Mouse (Mus musculus): ENCODE measurements around the gene Abhd5. TPM values are rescaled to one million over a fixed set of nuclear protein-coding genes. Genes with fewer than 3 reads are reported as not detected.

Abhd5 gene
- polyA plus RNA-seq, 1 experiment: 61.6 TPM

- no peak overlapping the region for H3K4me3 ChIP-seq (ENCODE audit: insufficient read depth, low read length)
- no peak overlapping the region for H3K27ac ChIP-seq (ENCODE audit: insufficient read depth, low read length)
- no peak for TF ChIP-seq CTCF (IDR thresholded peaks at IDR 0.05; ENCODE audit: borderline replicate concordance, insufficient read depth, low read length)
- no peak for TF ChIP-seq POLR2A (IDR thresholded peaks at IDR 0.05; ENCODE audit: low read depth, low read length)
- H3K4me1 ChIP-seq (ENCODE audit: control insufficient read depth, insufficient read depth, low read length): no peaks in the 10 kb centered on the region
These were observed 6.1 kb upstream of the Abhd5 start for GRCm38 (mm10) chr9:122345291-122345690.

DNA sequence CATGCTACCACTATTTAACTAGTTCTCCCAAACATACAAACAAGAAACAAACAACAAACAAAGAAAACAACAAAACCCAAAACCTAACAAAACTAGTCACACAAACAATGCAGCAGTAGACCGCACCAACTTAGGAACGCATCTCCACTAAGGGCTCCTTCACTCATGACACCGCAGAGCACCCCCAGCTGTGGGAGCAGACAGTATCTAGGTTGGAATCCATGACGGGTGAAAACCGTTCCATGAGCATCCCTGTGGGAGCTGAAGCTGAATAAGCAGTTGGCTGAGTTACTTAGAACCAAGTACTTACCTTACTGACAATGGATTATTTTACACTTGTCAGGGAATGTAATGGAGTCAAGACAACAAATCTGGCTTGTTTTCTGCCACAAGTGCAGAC lies 5.3 kb upstream of the Abhd5 start:
- Histone ChIP-seq H3K4me3 (ENCODE audit: insufficient read depth, low read length) (no peak overlapping the region), H3K27ac (ENCODE audit: insufficient read depth, low read length) (no peak overlapping the region), H3K4me1 (ENCODE audit: control insufficient read depth, insufficient read depth, low read length) (no peaks in the 10 kb centered on the region)
- TF ChIP-seq POLR2A (IDR thresholded peaks at IDR 0.05; ENCODE audit: low read depth, low read length): no peak
- no peak for TF ChIP-seq CTCF (IDR thresholded peaks at IDR 0.05; ENCODE audit: borderline replicate concordance, insufficient read depth, low read length)

DNA sequence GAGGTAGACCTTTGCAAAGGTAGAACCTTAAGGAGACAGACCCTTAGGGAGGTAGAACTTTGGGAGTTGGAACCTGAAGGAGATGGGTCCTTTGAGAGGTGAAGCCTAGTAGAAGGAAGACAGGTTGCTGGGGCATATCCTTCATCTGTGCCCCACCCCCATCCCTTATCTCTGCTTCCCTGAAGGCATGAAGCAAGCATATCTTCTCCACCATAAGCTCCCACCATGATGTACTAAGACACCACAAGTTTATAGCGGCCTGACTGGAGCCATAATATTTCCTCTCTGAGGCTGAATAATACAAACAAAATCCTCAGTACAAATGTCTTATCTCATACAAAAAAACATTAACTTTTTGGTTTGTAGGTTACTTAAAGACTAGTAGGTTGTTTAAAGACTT lies 3.5 kb upstream of the Abhd5 start:
- no peak overlapping the region for H3K27ac ChIP-seq (ENCODE audit: insufficient read depth, low read length)
- no peaks in the 10 kb centered on the region for H3K4me1 ChIP-seq (ENCODE audit: control insufficient read depth, insufficient read depth, low read length)
- TF ChIP-seq POLR2A (IDR thresholded peaks at IDR 0.05; ENCODE audit: low read depth, low read length) (no peak), CTCF (IDR thresholded peaks at IDR 0.05; ENCODE audit: borderline replicate concordance, insufficient read depth, low read length) (no peak)
- no peak overlapping the region for H3K4me3 ChIP-seq (ENCODE audit: insufficient read depth, low read length)

GRCm38 (mm10) chr9:122349286-122349685 lies 2.1 kb upstream of the Abhd5 start:
- no peak overlapping the region for H3K4me3 ChIP-seq (ENCODE audit: insufficient read depth, low read length)
- no peak overlapping the region for H3K27ac ChIP-seq (ENCODE audit: insufficient read depth, low read length)
- TF ChIP-seq CTCF (IDR thresholded peaks at IDR 0.05; ENCODE audit: borderline replicate concordance, insufficient read depth, low read length): no peak
- TF ChIP-seq POLR2A (IDR thresholded peaks at IDR 0.05; ENCODE audit: low read depth, low read length): no peak
- no peaks in the 10 kb centered on the region; the same call in 1 of the 2 replicates for H3K4me1 ChIP-seq (ENCODE audit: control insufficient read depth, insufficient read depth, low read length)

DNA sequence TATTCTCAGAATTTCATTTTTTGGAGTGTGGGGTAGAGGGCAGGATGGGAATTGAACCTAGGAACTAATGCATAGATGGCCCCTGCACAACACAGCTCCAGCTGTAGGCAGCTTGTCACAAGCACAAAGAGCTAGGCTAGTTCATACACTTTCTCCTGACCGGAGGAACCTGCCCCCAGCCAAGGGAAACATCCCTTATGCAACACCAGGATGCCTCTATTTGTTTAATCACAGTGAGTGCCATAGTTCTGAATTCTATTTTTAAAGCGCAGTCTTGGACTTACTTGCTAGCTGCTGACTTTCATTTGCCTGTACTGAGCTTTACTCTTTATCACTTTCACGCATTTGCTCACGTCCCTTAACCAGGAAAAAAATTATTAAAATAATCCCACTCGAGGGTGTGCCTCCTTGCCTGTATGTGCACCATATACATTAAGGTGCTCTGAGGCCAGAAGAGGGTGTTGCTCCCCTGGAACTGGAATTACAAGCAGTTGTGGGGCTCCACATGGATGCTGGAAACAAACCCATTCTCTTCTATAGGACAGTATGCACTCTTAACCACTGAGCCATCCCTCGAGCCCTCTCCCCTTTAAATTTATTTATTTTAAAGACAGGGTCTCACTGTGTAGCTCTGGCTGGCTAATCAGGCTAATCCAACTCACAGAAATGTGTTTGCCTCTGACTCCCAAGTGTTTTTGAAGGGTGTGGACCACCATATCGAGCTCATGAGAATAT lies 845 bp upstream of the Abhd5 start:
- H3K4me3 ChIP-seq (ENCODE audit: insufficient read depth, low read length): no peak overlapping the region

GRCm38 (mm10) chr9:122352025-122352392 lies 601 bp downstream of the Abhd5 start:
- TF ChIP-seq CTCF (IDR thresholded peaks at IDR 0.05; ENCODE audit: borderline replicate concordance, insufficient read depth, low read length) (no peak), POLR2A (IDR thresholded peaks at IDR 0.05; ENCODE audit: low read depth, low read length) (no peak)
- Histone ChIP-seq H3K4me3 (ENCODE audit: insufficient read depth, low read length) (peak overlapping the region; percentile 82), H3K27ac (ENCODE audit: insufficient read depth, low read length) (peak overlapping the region; percentile 45; the same call in 1 of the 2 replicates), H3K4me1 (ENCODE audit: control insufficient read depth, insufficient read depth, low read length) (peaks cover 6% of the 10 kb centered on the region)

More for the DNA sequence above, 845 bp upstream of the Abhd5 start:
- TF ChIP-seq POLR2A (IDR thresholded peaks at IDR 0.05; ENCODE audit: low read depth, low read length) (no peak), CTCF (IDR thresholded peaks at IDR 0.05; ENCODE audit: borderline replicate concordance, insufficient read depth, low read length) (no peak)
- 0 out of 2 replicates have a peak overlapping the region, but pooled peaks have one; percentile 10 for H3K27ac ChIP-seq (ENCODE audit: insufficient read depth, low read length)
- H3K4me1 ChIP-seq (ENCODE audit: control insufficient read depth, insufficient read depth, low read length): no peaks in the 10 kb centered on the region; the same call in 1 of the 2 replicates

DNA sequence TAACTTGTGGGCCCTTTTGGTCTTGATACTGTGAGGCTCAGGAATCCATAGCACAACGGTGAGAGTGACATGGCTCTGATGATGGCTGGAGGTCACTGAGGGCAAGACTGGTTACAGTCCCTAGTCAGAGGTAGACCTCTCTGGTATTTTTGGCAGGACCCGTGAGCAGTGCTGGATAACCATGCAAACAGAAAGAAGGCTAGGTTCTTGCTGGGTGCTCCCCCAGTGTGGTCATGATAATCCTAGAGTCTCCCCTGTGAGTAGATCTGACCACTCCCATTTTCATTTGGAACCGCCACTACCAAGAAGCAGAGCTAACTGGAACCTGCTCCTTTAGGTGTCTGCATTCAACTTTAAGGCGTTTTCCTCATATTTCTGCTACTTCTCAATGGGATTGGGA lies 1.5 kb downstream of the Abhd5 start:
- no peak overlapping the region for H3K27ac ChIP-seq (ENCODE audit: insufficient read depth, low read length)
- peak overlapping the region; percentile 0; the same call in 1 of the 2 replicates for H3K4me3 ChIP-seq (ENCODE audit: insufficient read depth, low read length)
- H3K4me1 ChIP-seq (ENCODE audit: control insufficient read depth, insufficient read depth, low read length): peaks cover 6% of the 10 kb centered on the region
- no peak for TF ChIP-seq CTCF (IDR thresholded peaks at IDR 0.05; ENCODE audit: borderline replicate concordance, insufficient read depth, low read length)

DNA sequence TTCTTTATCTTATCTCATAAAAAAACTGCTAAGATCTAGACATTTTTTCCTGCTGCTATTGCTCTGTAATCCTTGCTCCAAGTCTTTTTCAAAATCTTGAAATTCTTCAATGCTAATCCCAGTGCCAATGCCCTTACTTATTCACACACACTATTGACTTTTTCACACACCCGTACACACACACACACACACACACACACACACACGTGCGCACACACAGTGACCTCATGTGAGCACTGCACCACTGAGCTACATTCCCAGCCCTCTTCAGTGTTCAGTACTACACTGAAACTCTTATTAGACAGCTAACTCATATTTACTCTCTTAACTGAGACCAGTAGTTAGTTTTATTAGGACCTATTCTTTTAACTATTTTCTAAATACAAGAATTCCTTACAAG lies 2.8 kb downstream of the Abhd5 start:
- peaks cover 8% of the 10 kb centered on the region for H3K4me1 ChIP-seq (ENCODE audit: control insufficient read depth, insufficient read depth, low read length)
- no peak overlapping the region for H3K4me3 ChIP-seq (ENCODE audit: insufficient read depth, low read length)
- TF ChIP-seq CTCF (IDR thresholded peaks at IDR 0.05; ENCODE audit: borderline replicate concordance, insufficient read depth, low read length) (no peak), POLR2A (IDR thresholded peaks at IDR 0.05; ENCODE audit: low read depth, low read length) (no peak)
- H3K27ac ChIP-seq (ENCODE audit: insufficient read depth, low read length): no peak overlapping the region

DNA sequence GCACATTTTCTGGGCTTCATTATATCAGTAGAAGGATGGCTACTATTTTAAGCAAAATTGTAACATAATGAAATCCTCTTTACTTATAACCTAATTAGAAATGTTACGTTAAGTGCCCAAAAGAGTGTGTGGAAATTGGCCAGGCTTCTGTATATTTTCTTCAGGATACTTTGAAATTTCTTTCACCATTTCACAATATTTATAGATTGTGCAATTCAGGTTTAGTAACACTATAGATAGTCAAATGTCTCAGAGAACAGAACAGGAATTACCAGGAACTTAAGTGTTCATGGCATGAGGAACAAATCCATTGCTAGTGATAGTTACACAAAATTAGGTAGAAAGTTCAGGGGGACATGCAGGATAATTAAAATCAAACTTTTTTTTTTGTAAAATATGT lies 5.7 kb downstream of the Abhd5 start:
- Histone ChIP-seq H3K27ac (ENCODE audit: insufficient read depth, low read length) (no peak overlapping the region), H3K4me1 (ENCODE audit: control insufficient read depth, insufficient read depth, low read length) (peaks cover 8% of the 10 kb centered on the region)
- no peak for TF ChIP-seq CTCF (IDR thresholded peaks at IDR 0.05; ENCODE audit: borderline replicate concordance, insufficient read depth, low read length)
- no peak for TF ChIP-seq POLR2A (IDR thresholded peaks at IDR 0.05; ENCODE audit: low read depth, low read length)

DNA sequence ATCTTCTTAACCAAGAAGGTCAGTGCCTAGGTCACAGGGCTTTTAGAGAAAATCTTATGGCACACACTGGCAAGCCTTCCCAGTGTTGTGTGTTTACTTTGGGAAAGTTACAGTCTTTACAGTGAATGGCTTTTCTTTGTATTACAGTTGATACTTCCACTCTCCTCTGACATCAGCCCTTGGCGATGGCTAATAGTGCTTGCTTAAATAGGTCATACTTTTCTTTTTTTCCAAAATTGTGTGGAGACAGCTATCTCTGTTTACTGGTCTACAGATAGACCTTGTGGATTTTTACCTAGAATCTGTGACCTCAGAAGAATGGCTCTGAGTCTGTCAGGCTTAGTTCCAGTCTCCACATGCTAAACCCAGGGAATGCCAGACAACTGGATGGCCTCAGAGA lies 6.2 kb downstream of the Abhd5 start:
- TF ChIP-seq POLR2A (IDR thresholded peaks at IDR 0.05; ENCODE audit: low read depth, low read length) (no peak), CTCF (IDR thresholded peaks at IDR 0.05; ENCODE audit: borderline replicate concordance, insufficient read depth, low read length) (no peak)
- Histone ChIP-seq H3K27ac (ENCODE audit: insufficient read depth, low read length) (no peak overlapping the region), H3K4me1 (ENCODE audit: control insufficient read depth, insufficient read depth, low read length) (peaks cover 8% of the 10 kb centered on the region), H3K4me3 (ENCODE audit: insufficient read depth, low read length) (no peak overlapping the region)

More for the DNA sequence above, 5.7 kb downstream of the Abhd5 start:
- H3K4me3 ChIP-seq (ENCODE audit: insufficient read depth, low read length): no peak overlapping the region
